Mouse (Mus musculus) heart, embryonic 15.5 days (tissue): ENCODE data around the gene Foxp4. TPM values are rescaled to one million over a fixed set of nuclear protein-coding genes. Genes with fewer than 3 reads are reported as not detected.

Experiments
- ATAC-seq: fragments of 200-750 bp; cut with Nextera tagmentation; replicated peaks from 2 replicates; pipeline ENCODE4 v1.8.0; 2017; ENCODE audit warnings: low read depth, moderate TSS enrichment; ENCODE audit not compliant: insufficient number of reproducible peaks, insufficient read depth, low FRiP score
- H3K27ac ChIP-seq: fragments of 300-500 bp; sonication (generic); 2 replicates; pipeline ENCODE4 v1.5.1; 2015; ENCODE audit warnings: mild to moderate bottlenecking, inconsistent platforms
- H3K27me3 ChIP-seq: fragments of 300-500 bp; sonication (generic); 2 replicates; pipeline ENCODE4 v1.6.1; 2015; ENCODE audit warnings: inconsistent platforms
- H3K36me3 ChIP-seq: fragments of 300-500 bp; sonication (generic); 2 replicates; pipeline ENCODE4 v1.6.1; 2015; ENCODE audit warnings: mild to moderate bottlenecking, inconsistent platforms
- H3K4me1 ChIP-seq: fragments of 300-500 bp; sonication (generic); replicated peaks from 2 replicates; pipeline ENCODE4 v1.6.1; 2015; ENCODE audit warnings: inconsistent platforms
- H3K4me2 ChIP-seq: fragments of 300-500 bp; sonication (generic); 2 replicates; pipeline ENCODE4 v1.6.1; 2015; ENCODE audit warnings: inconsistent platforms, mild to moderate bottlenecking, moderate library complexity
- H3K4me3 ChIP-seq: fragments of 300-500 bp; sonication (generic); 2 replicates; pipeline ENCODE4 v1.5.1; 2015; ENCODE audit warnings: mild to moderate bottlenecking, inconsistent platforms
- H3K9ac ChIP-seq: fragments of 300-500 bp; sonication (generic); 2 replicates; pipeline ENCODE4 v1.6.1; 2015; ENCODE audit warnings: mild to moderate bottlenecking, inconsistent platforms
- H3K9me3 ChIP-seq: fragments of 300-500 bp; sonication (generic); replicated peaks from 2 replicates; pipeline ENCODE4 v1.6.1; 2016; ENCODE audit warnings: inconsistent platforms
- WGBS: fragments of 180-500 bp; shearing (Covaris S2); methylation state at CpG from one replicate; pipeline ENCODE4 v1.1.7; 2015; ENCODE audit warnings: mixed read lengths; 5-methylcytosine and 5-hydroxymethylcytosine counted together
- polyA plus RNA-seq: library from polyadenylated mRNA; unstranded; fragments of >200 nt; fragmentation: Nextera tagmentation; extraction: Ambion mirVana; gene quantifications from 2 replicates; pipeline ENCODE4 v1.2.1, GENCODE M21; 2015

The Foxp4 gene
- polyA plus RNA-seq, 1 experiment from 2014 or later: 6.4 TPM

- under 1% methylated on average over 40 of the region's 45 CpGs for WGBS
- H3K4me3 ChIP-seq: peak overlapping the region; percentile 92
- no peaks in the 10 kb centered on the region for H3K9me3 ChIP-seq
- H3K36me3 ChIP-seq: no peaks in the 10 kb centered on the region; the same call in 1 of the 2 replicates
- peak overlapping the region; percentile 94 for H3K4me2 ChIP-seq
- peak overlapping the region; percentile 86 for H3K9ac ChIP-seq
- ATAC-seq: peak; percentile 78
- peaks cover 52% of the 10 kb centered on the region for H3K4me1 ChIP-seq
- no peaks in the 10 kb centered on the region for H3K27me3 ChIP-seq
- peak overlapping the region; percentile 87 for H3K27ac ChIP-seq
Measured at GRCm38 (mm10) chr17:47833029-47833627, 91.3 kb downstream of the Foxp4 start.

- H3K9me3 ChIP-seq: no peaks in the 10 kb centered on the region
- H3K4me3 ChIP-seq: peak overlapping the region; percentile 92
- peak overlapping the region; percentile 86 for H3K9ac ChIP-seq
- H3K27me3 ChIP-seq: no peaks in the 10 kb centered on the region
- ATAC-seq: peak; percentile 20
- no peaks in the 10 kb centered on the region; the same call in 1 of the 2 replicates for H3K36me3 ChIP-seq
- peak overlapping the region; percentile 87 for H3K27ac ChIP-seq
- H3K4me1 ChIP-seq: peaks cover 47% of the 10 kb centered on the region
- peak overlapping the region; percentile 94 for H3K4me2 ChIP-seq
- 7% methylated on average over 17 of the region's 17 CpGs for WGBS
Measured at GRCm38 (mm10) chr17:47832501-47833028, 91.9 kb downstream of the Foxp4 start.

GRCm38 (mm10) chr17:47831772-47832171 is 92.7 kb downstream of the Foxp4 start:
- Histone ChIP-seq H3K4me2 (peak overlapping the region; percentile 94), H3K4me3 (peak overlapping the region; percentile 92), H3K4me1 (peaks cover 43% of the 10 kb centered on the region), H3K27ac (peak overlapping the region; percentile 87), H3K27me3 (no peaks in the 10 kb centered on the region), H3K9ac (peak overlapping the region; percentile 86; the same call in 1 of the 2 replicates), H3K9me3 (no peaks in the 10 kb centered on the region), H3K36me3 (peaks cover 7% of the 10 kb centered on the region)
- 53% methylated on average over 5 of the region's 5 CpGs for WGBS
- no peak for ATAC-seq

GRCm38 (mm10) chr17:47831161-47831560 is 93.3 kb downstream of the Foxp4 start:
- H3K4me3 ChIP-seq: peak overlapping the region; percentile 92
- H3K4me1 ChIP-seq: peaks cover 43% of the 10 kb centered on the region
- WGBS: 28% methylated on average over 9 of the region's 9 CpGs
- peak overlapping the region; percentile 87 for H3K27ac ChIP-seq
- peak overlapping the region; percentile 86; the same call in 1 of the 2 replicates for H3K9ac ChIP-seq
- no peak for ATAC-seq
- H3K9me3 ChIP-seq: no peaks in the 10 kb centered on the region
- H3K36me3 ChIP-seq: peaks cover 9% of the 10 kb centered on the region
- H3K27me3 ChIP-seq: no peaks in the 10 kb centered on the region
- H3K4me2 ChIP-seq: peak overlapping the region; percentile 94

- 83% methylated on average over 8 of the region's 8 CpGs for WGBS
- Histone ChIP-seq H3K9ac (no peak overlapping the region), H3K9me3 (no peaks in the 10 kb centered on the region), H3K27ac (no peak overlapping the region), H3K4me2 (no peak overlapping the region), H3K4me3 (no peak overlapping the region), H3K4me1 (peaks cover 6% of the 10 kb centered on the region), H3K27me3 (no peaks in the 10 kb centered on the region), H3K36me3 (peaks cover 37% of the 10 kb centered on the region)
- no peak for ATAC-seq
Measured at GRCm38 (mm10) chr17:47821339-47821738, 103.1 kb downstream of the Foxp4 start.

- no peak overlapping the region for H3K27ac ChIP-seq
- H3K4me1 ChIP-seq: peaks cover 19% of the 10 kb centered on the region
- no peak overlapping the region for H3K4me3 ChIP-seq
- no peaks in the 10 kb centered on the region for H3K27me3 ChIP-seq
- 88% methylated on average over 13 of the region's 13 CpGs for WGBS
- no peaks in the 10 kb centered on the region for H3K9me3 ChIP-seq
- peaks cover 47% of the 10 kb centered on the region for H3K36me3 ChIP-seq
- H3K4me2 ChIP-seq: no peak overlapping the region
- no peak overlapping the region for H3K9ac ChIP-seq
- ATAC-seq: no peak
Measured at GRCm38 (mm10) chr17:47818038-47818725, 106.3 kb downstream of the Foxp4 start.

Other genes with a start within 250 kb of the Foxp4 start
- 260 and 304 TPM in 2 replicates for gene Tomm6, start 236.3 kb downstream of the Foxp4 start, polyA plus RNA-seq
- 3.8 and 4.1 TPM in 2 replicates for gene Frs3, start 235.6 kb downstream of the Foxp4 start, polyA plus RNA-seq
- 0.19 and 0.49 TPM in 2 replicates for gene Gm21981, start 230.2 kb downstream of the Foxp4 start, polyA plus RNA-seq
- gene Prickle4, start 229.9 kb downstream of the Foxp4 start, polyA plus RNA-seq: 0.44 and 0.53 TPM in 2 replicates
- gene Pgc, start 197.8 kb downstream of the Foxp4 start, polyA plus RNA-seq: 0.40 and 0.81 TPM in 2 replicates
- gene Tfeb, start 187.6 kb downstream of the Foxp4 start, polyA plus RNA-seq: 24.9 and 25.2 TPM in 2 replicates
- 7.9 and 12.1 TPM in 2 replicates for gene Mdfi, start 90.0 kb downstream of the Foxp4 start, polyA plus RNA-seq
- not detected in 2 replicates for gene 1700122O11Rik, start 113.6 kb upstream of the Foxp4 start, polyA plus RNA-seq
- not detected in 2 replicates for gene 1700067P10Rik, start 164.7 kb upstream of the Foxp4 start, polyA plus RNA-seq
- not detected in 2 replicates for gene 9830107B12Rik, start 221.6 kb upstream of the Foxp4 start, polyA plus RNA-seq
- 0.08 TPM in 1 of 2 replicates, not detected in the other for gene A530064D06Rik, start 242.6 kb upstream of the Foxp4 start, polyA plus RNA-seq